Mouse (Mus musculus): ENCODE data around the gene Relt. TPM values are rescaled to one million over a fixed set of nuclear protein-coding genes. Genes with fewer than 3 reads are reported as not detected.

Relt gene
- polyA plus RNA-seq, 1 experiment from 2014 or later = 2.2 TPM

- 65% methylated on average over 6 of the region's 6 CpGs for WGBS
- Histone ChIP-seq H3K4me2 (no peak overlapping the region), H3K9me3 (no peaks in the 10 kb centered on the region), H3K36me3 (replicated peaks) (no peaks in the 10 kb centered on the region; the same call in 1 of the 2 replicates), H3K4me3 (replicated peaks) (no peak overlapping the region), H3K4me1 (peaks cover 8% of the 10 kb centered on the region), H3K27me3 (no peaks in the 10 kb centered on the region), H3K9ac (no peak overlapping the region), H3K27ac (no peak overlapping the region)
- no peak for ATAC-seq (ENCODE audit: low FRiP score)
Measured at GRCm38 (mm10) chr7:100816759-100817441, 46.3 kb downstream of the Relt start.

DNA sequence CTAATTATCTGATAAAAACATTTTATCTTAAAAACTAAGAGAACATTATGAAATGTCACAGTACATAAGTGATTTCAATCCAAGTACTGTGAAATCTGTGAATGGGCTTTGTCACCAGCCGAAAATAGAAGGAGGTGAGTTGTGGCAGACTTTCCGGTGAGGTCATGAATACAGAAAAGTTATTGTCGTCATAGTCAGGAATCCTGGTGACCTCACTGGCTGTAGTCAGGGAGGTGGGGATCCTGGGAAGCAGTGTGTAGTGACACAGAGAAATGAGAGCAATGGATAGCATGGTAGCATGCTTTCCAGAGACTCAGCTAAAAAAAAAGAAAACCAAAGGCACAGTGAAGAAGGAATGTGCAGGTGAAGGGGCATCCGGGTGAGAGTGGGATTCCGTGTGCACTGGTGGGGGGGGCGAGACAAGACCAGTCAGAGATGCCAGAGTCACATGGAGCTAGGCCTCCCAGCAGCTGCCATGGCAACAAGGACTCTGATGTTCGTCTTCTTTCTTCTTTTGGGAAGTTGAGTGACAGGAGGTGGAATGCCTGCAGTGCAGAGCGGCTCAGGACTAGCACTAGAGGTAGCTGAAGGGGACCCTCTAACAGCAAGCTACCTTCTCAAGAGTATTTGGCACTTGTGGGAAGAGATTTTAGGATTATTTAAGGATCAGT lies 47.2 kb downstream of the Relt start:
- peak; percentile 41; the same call in 1 of the 2 replicates for ATAC-seq (ENCODE audit: low FRiP score)
- 37% methylated on average over 8 of the region's 8 CpGs for WGBS
- no peaks in the 10 kb centered on the region; the same call in 1 of the 2 replicates for H3K36me3 ChIP-seq (replicated peaks)
- no peaks in the 10 kb centered on the region for H3K27me3 ChIP-seq
- no peaks in the 10 kb centered on the region for H3K9me3 ChIP-seq
- H3K9ac ChIP-seq = no peak overlapping the region
- H3K4me2 ChIP-seq = no peak overlapping the region
- H3K27ac ChIP-seq = no peak overlapping the region
- no peak overlapping the region for H3K4me3 ChIP-seq (replicated peaks)
- peaks cover 8% of the 10 kb centered on the region for H3K4me1 ChIP-seq

DNA sequence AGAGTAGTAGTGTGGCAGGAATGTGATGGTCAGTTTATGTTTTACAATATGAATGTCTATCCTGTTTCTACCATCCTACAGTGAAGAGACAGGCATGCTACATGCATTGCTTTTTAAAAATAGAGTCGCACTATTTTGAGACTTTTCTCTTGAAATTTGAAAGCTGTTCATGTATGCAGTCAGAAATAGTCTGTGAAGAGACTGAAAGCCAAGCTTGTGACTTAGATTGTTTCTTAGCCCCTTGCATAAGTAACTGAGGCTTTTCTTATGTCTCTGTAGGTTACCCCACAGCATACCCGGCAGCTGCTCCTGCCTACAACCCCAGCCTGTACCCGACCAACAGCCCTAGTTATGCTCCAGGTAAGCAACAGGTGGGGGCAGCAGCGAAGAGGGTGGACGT lies 50.6 kb downstream of the Relt start:
- ATAC-seq (ENCODE audit: low FRiP score) = no peak
- no peak overlapping the region for H3K4me3 ChIP-seq (replicated peaks)
- peaks cover 8% of the 10 kb centered on the region for H3K4me1 ChIP-seq
- no peaks in the 10 kb centered on the region for H3K27me3 ChIP-seq
- WGBS = 88% methylated on average over 5 of the region's 5 CpGs
- H3K4me2 ChIP-seq = no peak overlapping the region
- H3K9me3 ChIP-seq = no peaks in the 10 kb centered on the region
- no peaks in the 10 kb centered on the region; the same call in 1 of the 2 replicates for H3K36me3 ChIP-seq (replicated peaks)
- no peak overlapping the region for H3K27ac ChIP-seq
- no peak overlapping the region for H3K9ac ChIP-seq

GRCm38 (mm10) chr7:100811912-100812311 lies 51.3 kb downstream of the Relt start:
- no peak overlapping the region for H3K4me3 ChIP-seq (replicated peaks)
- 81% methylated on average over 5 of the region's 5 CpGs for WGBS
- no peak overlapping the region for H3K27ac ChIP-seq
- H3K9ac ChIP-seq = no peak overlapping the region
- H3K27me3 ChIP-seq = no peaks in the 10 kb centered on the region
- no peaks in the 10 kb centered on the region for H3K9me3 ChIP-seq
- peaks cover 8% of the 10 kb centered on the region for H3K4me1 ChIP-seq
- H3K4me2 ChIP-seq = no peak overlapping the region
- no peak for ATAC-seq (ENCODE audit: low FRiP score)
- no peaks in the 10 kb centered on the region; the same call in 1 of the 2 replicates for H3K36me3 ChIP-seq (replicated peaks)

- H3K27me3 ChIP-seq = no peaks in the 10 kb centered on the region
- no peak overlapping the region for H3K4me3 ChIP-seq (replicated peaks)
- H3K27ac ChIP-seq = no peak overlapping the region
- no peak for ATAC-seq (ENCODE audit: low FRiP score)
- WGBS = 71% methylated on average over 2 of the region's 2 CpGs
- no peaks in the 10 kb centered on the region for H3K36me3 ChIP-seq (replicated peaks)
- H3K4me2 ChIP-seq = no peak overlapping the region
- no peaks in the 10 kb centered on the region for H3K4me1 ChIP-seq
- no peaks in the 10 kb centered on the region for H3K9me3 ChIP-seq
- no peak overlapping the region for H3K9ac ChIP-seq
Measured at GRCm38 (mm10) chr7:100805391-100805790, 57.9 kb downstream of the Relt start.

DNA sequence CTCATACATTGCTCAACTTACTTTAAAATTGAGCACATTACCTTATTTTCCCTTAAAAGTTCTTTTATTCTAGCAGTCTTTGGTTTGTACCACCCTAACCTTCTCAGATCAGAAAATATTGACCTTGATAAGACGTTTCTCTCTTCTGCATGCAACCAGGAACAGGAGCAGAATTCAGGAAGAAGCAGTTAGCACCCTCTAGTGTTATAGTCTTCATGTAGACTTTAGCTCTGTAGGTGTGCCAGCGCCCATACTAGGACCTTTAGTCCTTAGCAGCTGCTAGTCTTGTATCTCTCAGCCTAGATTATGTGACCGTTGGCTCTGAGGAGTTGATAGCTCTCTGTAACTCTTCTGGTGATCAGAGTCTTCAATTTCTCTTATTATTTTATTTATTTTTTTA lies 64.4 kb downstream of the Relt start:
- no peaks in the 10 kb centered on the region for H3K9me3 ChIP-seq
- no peak for ATAC-seq (ENCODE audit: low FRiP score)
- H3K4me2 ChIP-seq = no peak overlapping the region
- no peak overlapping the region for H3K27ac ChIP-seq
- H3K9ac ChIP-seq = no peak overlapping the region
- H3K4me1 ChIP-seq = no peaks in the 10 kb centered on the region
- no peaks in the 10 kb centered on the region for H3K27me3 ChIP-seq
- H3K4me3 ChIP-seq (replicated peaks) = no peak overlapping the region
- WGBS = 70% methylated on average over 3 of the region's 3 CpGs
- no peaks in the 10 kb centered on the region for H3K36me3 ChIP-seq (replicated peaks)

Small RNA genes within 50 kb of the gene (microRNA-seq; reads per million reads assigned to microRNA genes)
- 119 reads per million, percentile 50 among the genes with 10 or more reads in this experiment for gene Mir3102

Other genes starting within 250 kb of the Relt start
- 4.4 and 6.3 TPM in 2 replicates for gene Plekhb1, start 201.0 kb downstream of the Relt start, polyA plus RNA-seq (2016; fragmentation: Nextera tagmentation; extraction: Ambion mirVana)
- 63.9 and 72.6 TPM in 2 replicates for gene Fam168a, start 156.8 kb downstream of the Relt start, polyA plus RNA-seq (2016; fragmentation: Nextera tagmentation; extraction: Ambion mirVana)
- 6.5 and 8.1 TPM in 2 replicates for gene Arhgef17, start 68.7 kb upstream of the Relt start, polyA plus RNA-seq (2016; fragmentation: Nextera tagmentation; extraction: Ambion mirVana)
- 1.9 and 2.7 TPM in 2 replicates for gene P2ry6, start 111.2 kb upstream of the Relt start, polyA plus RNA-seq (2016; fragmentation: Nextera tagmentation; extraction: Ambion mirVana)
- gene P2ry2, start 149.4 kb upstream of the Relt start, polyA plus RNA-seq (2016; fragmentation: Nextera tagmentation; extraction: Ambion mirVana) = 0.12 and 0.15 TPM in 2 replicates
- 34.0 and 37.5 TPM in 2 replicates for gene Fchsd2, start 229.4 kb upstream of the Relt start, polyA plus RNA-seq (2016; fragmentation: Nextera tagmentation; extraction: Ambion mirVana)